In genomic region chr4:150257252-150258204, GRCm38 (mm10) we compare ENCODE assay signal across 8 mouse cellular contexts. TPM values are rescaled to one million over a fixed set of nuclear protein-coding genes. Genes with fewer than 3 reads are reported as not detected.
DNase-seq lines count a peak whose midpoint lies in the region; ATAC-seq and TF ChIP-seq lines count a peak whose summit lies in the region.

No protein-coding gene starts in this region.

- no peaks in the 10 kb centered on the region for H3K9me3 ChIP-seq in heart, postnatal 0 days (replicated peaks; ENCODE audit: control insufficient read depth, low read length)
- H3K9me3 ChIP-seq in liver, postnatal 0 days (ENCODE audit: low read length): no peaks in the 10 kb centered on the region
- no peaks in the 10 kb centered on the region for H3K9me3 ChIP-seq in neural tube, embryonic 14.5 days (ENCODE audit: control insufficient read depth, low read length)
- H3K9me3 ChIP-seq in stomach, postnatal 0 days (ENCODE audit: control insufficient read depth, low read length): no peaks in the 10 kb centered on the region

- no peaks in the 10 kb centered on the region for H3K27me3 ChIP-seq in heart, postnatal 0 days (ENCODE audit: control insufficient read depth, insufficient read depth, low read length)
- H3K27me3 ChIP-seq in liver, postnatal 0 days (ENCODE audit: insufficient read depth, low read length): no peaks in the 10 kb centered on the region
- H3K27me3 ChIP-seq in neural tube, embryonic 14.5 days (ENCODE audit: control insufficient read depth, insufficient read depth, low read length): no peaks in the 10 kb centered on the region
- no peaks in the 10 kb centered on the region for H3K27me3 ChIP-seq in stomach, postnatal 0 days (ENCODE audit: control insufficient read depth, insufficient read depth, low read length)

- no peak for TF ChIP-seq POLR2A in bone marrow, adult 2 months (IDR thresholded peaks at IDR 0.05; ENCODE audit: borderline replicate concordance, control insufficient read depth, low read depth, low read length)

- H3K4me2 ChIP-seq in heart, postnatal 0 days (ENCODE audit: low read depth, low read length): no peak overlapping the region; the same call in 1 of the 2 replicates
- no peak overlapping the region for H3K4me2 ChIP-seq in liver, postnatal 0 days (ENCODE audit: low read depth, low read length)
- no peak overlapping the region for H3K4me2 ChIP-seq in neural tube, embryonic 14.5 days (ENCODE audit: low read depth, low read length)
- H3K4me2 ChIP-seq in stomach, postnatal 0 days (replicated peaks; ENCODE audit: low read depth): no peak overlapping the region

- H3K4me3 ChIP-seq in bone marrow, adult 2 months (replicated peaks; ENCODE audit: control insufficient read depth, low read depth, low read length): no peak overlapping the region
- no peak overlapping the region for H3K4me3 ChIP-seq in heart, postnatal 0 days (ENCODE audit: low read depth, low read length)
- H3K4me3 ChIP-seq in liver, postnatal 0 days (ENCODE audit: low read depth, low read length): no peak overlapping the region
- H3K4me3 ChIP-seq in neural tube, embryonic 14.5 days (ENCODE audit: low read depth, low read length): no peak overlapping the region
- H3K4me3 ChIP-seq in stomach, postnatal 0 days (ENCODE audit: low read depth, low read length): no peak overlapping the region

- TF ChIP-seq EP300 in heart, postnatal 0 days (IDR thresholded peaks at IDR 0.05; ENCODE audit: low read depth): peak; percentile 48; the same call in 1 of the 2 replicates
- TF ChIP-seq EP300 in liver, postnatal 0 days (IDR thresholded peaks at IDR 0.05; ENCODE audit: low read depth): no peak
- no peak for TF ChIP-seq EP300 in stomach, postnatal 0 days (optimal IDR thresholded peaks at IDR 0.05)

- WGBS in bone marrow, adult 2 months: 52% methylated on average over 20 of the region's 20 CpGs
- 9% methylated on average over 20 of the region's 20 CpGs for WGBS in heart, postnatal 0 days
- 49% methylated on average over 20 of the region's 20 CpGs for WGBS in liver, postnatal 0 days (ENCODE audit: insufficient replicate concordance)
- WGBS in neural tube, embryonic 14.5 days: 48% methylated on average over 20 of the region's 20 CpGs
- WGBS in stomach, postnatal 0 days: 32% methylated on average over 20 of the region's 20 CpGs

- no peak overlapping the region for H3K27ac ChIP-seq in bone marrow, adult 2 months (ENCODE audit: control insufficient read depth, insufficient read depth, low read depth, low read length, poor library complexity)
- H3K27ac ChIP-seq in heart, postnatal 0 days (ENCODE audit: low read depth): peak overlapping the region; percentile 36
- H3K27ac ChIP-seq in liver, postnatal 0 days (ENCODE audit: low read depth): no peak overlapping the region
- no peak overlapping the region for H3K27ac ChIP-seq in neural tube, embryonic 14.5 days (ENCODE audit: low read depth, low read length)
- H3K27ac ChIP-seq in stomach, postnatal 0 days (replicated peaks): no peak overlapping the region

- DNase-seq in CD4-positive, CD25-positive, alpha-beta regulatory T cell, adult 2 months (ENCODE audit: low read depth, low spot score): peak; percentile 82
- peak; percentile 88 for DNase-seq in heart, postnatal 0 days (ENCODE audit: low spot score)
- peak; percentile 91 to 94 for DNase-seq in kidney, postnatal 25 days
- DNase-seq in liver, postnatal 0 days: peak; percentile 90
- DNase-seq in stomach, postnatal 0 days (ENCODE audit: low spot score): peak; percentile 92

- peaks cover 8% of the 10 kb centered on the region for H3K36me3 ChIP-seq in heart, postnatal 0 days (replicated peaks; ENCODE audit: control insufficient read depth, insufficient read depth, low read length)
- H3K36me3 ChIP-seq in liver, postnatal 0 days (replicated peaks; ENCODE audit: insufficient read depth, low read length): no peaks in the 10 kb centered on the region
- H3K36me3 ChIP-seq in neural tube, embryonic 14.5 days (ENCODE audit: control insufficient read depth, insufficient read depth, low read length): no peaks in the 10 kb centered on the region
- no peaks in the 10 kb centered on the region for H3K36me3 ChIP-seq in stomach, postnatal 0 days (ENCODE audit: control insufficient read depth, insufficient read depth, low read length)

- peak; percentile 69; the same call in 1 of the 2 replicates for ATAC-seq in erythroid progenitor cell, adult 5-6 weeks (replicated peaks; ENCODE audit: low FRiP score, poor library complexity, severe bottlenecking)
- ATAC-seq in heart, postnatal 0 days (ENCODE audit: insufficient read depth, low read depth): peak; percentile 83
- peak; percentile 85 for ATAC-seq in liver, postnatal 0 days
- peak; percentile 74 for ATAC-seq in neural tube, embryonic 14.5 days (ENCODE audit: low read depth)
- peak; percentile 87 for ATAC-seq in stomach, postnatal 0 days (ENCODE audit: low FRiP score, low TSS enrichment)

- no peaks in the 10 kb centered on the region for H3K4me1 ChIP-seq in bone marrow, adult 2 months (ENCODE audit: control insufficient read depth, insufficient read depth, low read length)
- peaks cover 15% of the 10 kb centered on the region for H3K4me1 ChIP-seq in heart, postnatal 0 days (ENCODE audit: control insufficient read depth, insufficient read depth)
- H3K4me1 ChIP-seq in liver, postnatal 0 days (ENCODE audit: insufficient read depth): no peaks in the 10 kb centered on the region
- peaks cover 11% of the 10 kb centered on the region; the same call in 1 of the 2 replicates for H3K4me1 ChIP-seq in neural tube, embryonic 14.5 days (ENCODE audit: control insufficient read depth, insufficient read depth, low read length)
- H3K4me1 ChIP-seq in stomach, postnatal 0 days (replicated peaks; ENCODE audit: control insufficient read depth, insufficient read depth): no peaks in the 10 kb centered on the region

- H3K9ac ChIP-seq in heart, postnatal 0 days (replicated peaks; ENCODE audit: low read depth, low read length): peak overlapping the region; percentile 35; the same call in 1 of the 2 replicates
- no peak overlapping the region for H3K9ac ChIP-seq in liver, postnatal 0 days (replicated peaks)
- no peak overlapping the region for H3K9ac ChIP-seq in neural tube, embryonic 14.5 days (replicated peaks; ENCODE audit: low read depth, low read length)
- no peak overlapping the region for H3K9ac ChIP-seq in stomach, postnatal 0 days (ENCODE audit: low read length)

- peak; percentile 81 for TF ChIP-seq CTCF in bone marrow, adult 2 months (IDR thresholded peaks at IDR 0.05; ENCODE audit: control insufficient read depth, insufficient read depth, low read length)
- peak; percentile 88 for TF ChIP-seq CTCF in heart, postnatal 0 days (IDR thresholded peaks at IDR 0.05; ENCODE audit: low read depth)
- peak; percentile 96 for TF ChIP-seq CTCF in liver, postnatal 0 days (IDR thresholded peaks at IDR 0.05; ENCODE audit: low read depth)
- TF ChIP-seq CTCF in stomach, postnatal 0 days (IDR thresholded peaks at IDR 0.05; ENCODE audit: low read depth): peak; percentile 97

RNA-seq across cellular contexts. Expression of gene Eno1, which starts 21.0 kb away (rescaled TPM):
- 26.0 and 96.4 TPM in 2 replicates for polyA plus RNA-seq in bone marrow, adult 2 months (2011; ENCODE audit: insufficient read depth, insufficient read length, low replicate concordance, missing spikeins)
- total RNA-seq in erythroid progenitor cell, adult 5-6 weeks (2015; ENCODE audit: low replicate concordance): 79.6 and 121 TPM in 2 replicates
- 21.2 and 44.2 TPM in 2 replicates for total RNA-seq in erythroid progenitor cell, adult 5-6 weeks (2017; ENCODE audit: low replicate concordance)
- total RNA-seq in heart, postnatal 0 days (2014; rRNA removed; ENCODE audit: low replicate concordance): 525 and 625 TPM in 2 replicates
- 999 and 1,074 TPM in 2 replicates for polyA plus RNA-seq in heart, postnatal 0 days (2015; fragmentation: Nextera tagmentation; extraction: Ambion mirVana)
- polyA plus RNA-seq in liver, postnatal 0 days (2015; fragmentation: Nextera tagmentation; extraction: Ambion mirVana): 574 and 747 TPM in 2 replicates
- 974 and 1,050 TPM in 2 replicates for polyA plus RNA-seq in neural tube, embryonic 14.5 days (2014; fragmentation: Nextera tagmentation; extraction: Ambion mirVana)
- polyA plus RNA-seq in stomach, postnatal 0 days (2015; fragmentation: Nextera tagmentation; extraction: Ambion mirVana): 636 and 733 TPM in 2 replicates

RNA-seq across cellular contexts. Expression of gene Rere, which starts 23.9 kb away (rescaled TPM):
- 31.8 and 61.3 TPM in 2 replicates for polyA plus RNA-seq in bone marrow, adult 2 months (2011; ENCODE audit: insufficient read depth, insufficient read length, low replicate concordance, missing spikeins)
- 24.9 and 31.0 TPM in 2 replicates for total RNA-seq in erythroid progenitor cell, adult 5-6 weeks (2015; ENCODE audit: low replicate concordance)
- total RNA-seq in erythroid progenitor cell, adult 5-6 weeks (2017; ENCODE audit: low replicate concordance): 5.5 and 9.8 TPM in 2 replicates
- total RNA-seq in heart, postnatal 0 days (2014; rRNA removed; ENCODE audit: low replicate concordance): 13.9 and 17.9 TPM in 2 replicates
- polyA plus RNA-seq in heart, postnatal 0 days (2015; fragmentation: Nextera tagmentation; extraction: Ambion mirVana): 11.9 and 14.6 TPM in 2 replicates
- polyA plus RNA-seq in liver, postnatal 0 days (2015; fragmentation: Nextera tagmentation; extraction: Ambion mirVana): 4.3 and 4.8 TPM in 2 replicates
- polyA plus RNA-seq in neural tube, embryonic 14.5 days (2014; fragmentation: Nextera tagmentation; extraction: Ambion mirVana): 50.5 and 50.7 TPM in 2 replicates
- 8.3 and 12.2 TPM in 2 replicates for polyA plus RNA-seq in stomach, postnatal 0 days (2015; fragmentation: Nextera tagmentation; extraction: Ambion mirVana)

RNA-seq across cellular contexts. Expression of gene Car6, which starts 56.4 kb away (rescaled TPM):
- not detected in 2 replicates for polyA plus RNA-seq in bone marrow, adult 2 months (2011; ENCODE audit: insufficient read depth, insufficient read length, low replicate concordance, missing spikeins)
- not detected in 2 replicates for total RNA-seq in erythroid progenitor cell, adult 5-6 weeks (2015; ENCODE audit: low replicate concordance)
- total RNA-seq in erythroid progenitor cell, adult 5-6 weeks (2017; ENCODE audit: low replicate concordance): not detected in 2 replicates
- not detected in 2 replicates for total RNA-seq in heart, postnatal 0 days (2014; rRNA removed; ENCODE audit: low replicate concordance)
- polyA plus RNA-seq in heart, postnatal 0 days (2015; fragmentation: Nextera tagmentation; extraction: Ambion mirVana): not detected in 2 replicates
- not detected in 2 replicates for polyA plus RNA-seq in liver, postnatal 0 days (2015; fragmentation: Nextera tagmentation; extraction: Ambion mirVana)
- polyA plus RNA-seq in neural tube, embryonic 14.5 days (2014; fragmentation: Nextera tagmentation; extraction: Ambion mirVana): not detected in 2 replicates
- 0.06 TPM in 1 of 2 replicates, not detected in the other for polyA plus RNA-seq in stomach, postnatal 0 days (2015; fragmentation: Nextera tagmentation; extraction: Ambion mirVana)
